8 mouse cellular contexts compared by ENCODE assay signal in the genomic region with DNA sequence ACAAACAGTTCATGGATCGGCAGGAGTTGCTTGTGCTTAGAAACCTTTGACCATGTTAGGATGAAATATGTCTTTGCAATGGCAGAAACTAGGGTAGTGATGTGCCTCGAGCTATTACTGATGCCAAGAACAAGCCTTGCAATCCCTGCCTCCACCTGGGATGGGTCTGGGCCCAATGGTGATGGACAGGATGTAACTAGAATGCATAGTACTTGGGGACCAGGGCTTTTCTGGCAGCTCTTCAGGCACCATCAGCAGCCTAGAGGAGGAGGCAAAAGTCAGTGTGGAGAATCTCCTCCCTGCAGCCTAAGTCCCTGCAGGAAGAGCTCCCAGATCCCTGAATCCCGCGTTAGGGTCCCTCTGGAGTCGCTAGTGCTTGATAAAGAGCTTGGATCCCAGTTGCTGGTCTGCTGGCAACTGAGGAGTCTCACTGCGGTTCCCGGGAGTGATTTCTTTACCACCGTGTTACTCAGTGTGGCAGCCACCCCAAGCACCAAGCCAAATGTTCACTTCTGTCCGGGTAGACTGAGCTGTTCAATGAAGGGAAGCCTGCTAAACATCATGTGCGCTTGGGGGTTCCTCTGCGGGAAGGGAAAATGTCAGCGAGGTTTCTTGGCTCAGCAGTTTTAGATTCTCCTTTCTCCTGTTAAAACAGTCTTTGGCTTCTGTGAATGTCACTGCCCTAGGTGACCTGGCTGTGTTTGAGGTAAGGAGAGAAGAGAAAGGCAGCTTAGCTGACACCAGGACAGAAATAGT. TPM values are rescaled to one million over a fixed set of nuclear protein-coding genes. Genes with fewer than 3 reads are reported as not detected.
DNase-seq lines count a peak whose midpoint lies in the region; ATAC-seq and TF ChIP-seq lines count a peak whose summit lies in the region.

No protein-coding gene starts in this region.

- H3K9ac ChIP-seq in forebrain, embryonic 16.5 days (replicated peaks; ENCODE audit: low read depth, low read length): no peak overlapping the region
- H3K9ac ChIP-seq in limb, embryonic 12.5 days (replicated peaks): no peak overlapping the region
- H3K9ac ChIP-seq in stomach, embryonic 16.5 days (ENCODE audit: low read length): peak overlapping the region; percentile 85

- H3K4me1 ChIP-seq in lung, adult 2 months (ENCODE audit: control insufficient read depth, insufficient read depth, low read length): peaks cover 2% of the 10 kb centered on the region; the same call in 1 of the 2 replicates
- H3K4me1 ChIP-seq in forebrain, embryonic 16.5 days (replicated peaks; ENCODE audit: control insufficient read depth, insufficient read depth, low read length): peaks cover 6% of the 10 kb centered on the region
- H3K4me1 ChIP-seq in limb, embryonic 12.5 days (replicated peaks): peaks cover 12% of the 10 kb centered on the region; the same call in 1 of the 2 replicates
- H3K4me1 ChIP-seq in stomach, embryonic 16.5 days (ENCODE audit: control insufficient read depth, insufficient read depth, low read length): peaks cover 17% of the 10 kb centered on the region

- DNase-seq in lung, adult 2 months: no peak
- DNase-seq in lung, postnatal 36 days: no peak
- DNase-seq in cerebellum, adult 18-20 months: peak; percentile 26 to 41
- no peak for DNase-seq in layer of hippocampus, adult 9-10 months (ENCODE audit: low spot score)
- no peak for DNase-seq in frontal cortex, postnatal 14 days (ENCODE audit: low spot score in 2 of 2)

- H3K4me2 ChIP-seq in forebrain, embryonic 16.5 days (ENCODE audit: low read length): peak overlapping the region; percentile 67
- peak overlapping the region; percentile 94; the same call in 1 of the 2 replicates for H3K4me2 ChIP-seq in limb, embryonic 12.5 days
- H3K4me2 ChIP-seq in stomach, embryonic 16.5 days (ENCODE audit: low read depth, low read length): peak overlapping the region; percentile 93

- peaks cover 11% of the 10 kb centered on the region for H3K27me3 ChIP-seq in forebrain, embryonic 16.5 days (replicated peaks; ENCODE audit: control insufficient read depth, insufficient read depth, low read length)
- H3K27me3 ChIP-seq in limb, embryonic 12.5 days: peaks cover 56% of the 10 kb centered on the region
- H3K27me3 ChIP-seq in stomach, embryonic 16.5 days (ENCODE audit: control insufficient read depth, insufficient read depth, low read length): peaks cover 4% of the 10 kb centered on the region; the same call in 1 of the 2 replicates

- H3K9me3 ChIP-seq in forebrain, embryonic 16.5 days (ENCODE audit: control insufficient read depth, low read length): no peaks in the 10 kb centered on the region
- no peaks in the 10 kb centered on the region for H3K9me3 ChIP-seq in limb, embryonic 12.5 days
- H3K9me3 ChIP-seq in stomach, embryonic 16.5 days (replicated peaks; ENCODE audit: control insufficient read depth, low read length): no peaks in the 10 kb centered on the region

- ATAC-seq in forebrain, embryonic 16.5 days: no peak
- no peak for ATAC-seq in limb, embryonic 12.5 days (ENCODE audit: insufficient number of reproducible peaks, insufficient read depth, low FRiP score, low TSS enrichment, low read depth)
- no peak for ATAC-seq in stomach, embryonic 16.5 days (ENCODE audit: insufficient read depth, low FRiP score)

- H3K36me3 ChIP-seq in forebrain, embryonic 16.5 days (ENCODE audit: control insufficient read depth, insufficient read depth): no peaks in the 10 kb centered on the region
- H3K36me3 ChIP-seq in limb, embryonic 12.5 days: no peaks in the 10 kb centered on the region
- H3K36me3 ChIP-seq in stomach, embryonic 16.5 days (ENCODE audit: control insufficient read depth, insufficient read depth, low read length): no peaks in the 10 kb centered on the region

- H3K27ac ChIP-seq in forebrain, embryonic 16.5 days (ENCODE audit: low read length): no peak overlapping the region
- H3K27ac ChIP-seq in limb, embryonic 12.5 days: no peak overlapping the region
- H3K27ac ChIP-seq in stomach, embryonic 16.5 days (ENCODE audit: low read length): no peak overlapping the region

- TF ChIP-seq POLR2A in lung, adult 2 months (IDR thresholded peaks at IDR 0.05; ENCODE audit: borderline replicate concordance, extremely low read depth, low read depth, low read length): no peak

- no peak for TF ChIP-seq CTCF in lung, adult 2 months (IDR thresholded peaks at IDR 0.05; ENCODE audit: insufficient read depth, low read length)

- H3K4me3 ChIP-seq in lung, adult 2 months (replicated peaks; ENCODE audit: extremely low read depth, low read depth, low read length): peak overlapping the region; percentile 64
- peak overlapping the region; percentile 47; the same call in 1 of the 2 replicates for H3K4me3 ChIP-seq in forebrain, embryonic 16.5 days (replicated peaks; ENCODE audit: low read length)
- peak overlapping the region; percentile 58 for H3K4me3 ChIP-seq in limb, embryonic 12.5 days (replicated peaks)
- H3K4me3 ChIP-seq in stomach, embryonic 16.5 days (replicated peaks; ENCODE audit: low read length): peak overlapping the region; percentile 75

- 40% methylated on average over 12 of the region's 12 CpGs for WGBS in lung, adult 2 months
- 44% methylated on average over 12 of the region's 12 CpGs for WGBS in forebrain, embryonic 16.5 days
- 32% methylated on average over 12 of the region's 12 CpGs for WGBS in limb, embryonic 12.5 days
- WGBS in stomach, embryonic 16.5 days: 37% methylated on average over 12 of the region's 12 CpGs

RNA-seq across cellular contexts. Expression of a gene that starts 1.1 kb away (rescaled TPM):
- 4.3 TPM in 2 replicates for polyA plus RNA-seq in lung, adult 2 months (2012; rRNA removed)
- 0.18 and 0.19 TPM in 2 replicates for polyA plus RNA-seq in forebrain, embryonic 16.5 days (2015; fragmentation: Nextera tagmentation; extraction: Ambion mirVana)
- polyA plus RNA-seq in limb, embryonic 12.5 days (2016; fragmentation: Nextera tagmentation; extraction: Ambion mirVana): 0.44 and 0.84 TPM in 2 replicates
- 1.8 and 2.2 TPM in 2 replicates for polyA plus RNA-seq in stomach, embryonic 16.5 days (2015; fragmentation: Nextera tagmentation; extraction: Ambion mirVana)

Comparison
In these comparisons a context has a peak if more than half of its experiments do, and no peak if none do; other contexts are left out.
1. DNase-seq: peak in cerebellum, adult 18-20 months (2 of 2); none in lung, adult 2 months (single experiment), lung, postnatal 36 days (single experiment), layer of hippocampus, adult 9-10 months (single experiment) and frontal cortex, postnatal 14 days (0 of 2).
2. Peak in every context shown above with its lines, with median percentiles within 50 percentile points of each other: H3K4me3 ChIP-seq and H3K4me2 ChIP-seq.